Mouse (Mus musculus): ENCODE results near the gene 6430550D23Rik.

DNA sequence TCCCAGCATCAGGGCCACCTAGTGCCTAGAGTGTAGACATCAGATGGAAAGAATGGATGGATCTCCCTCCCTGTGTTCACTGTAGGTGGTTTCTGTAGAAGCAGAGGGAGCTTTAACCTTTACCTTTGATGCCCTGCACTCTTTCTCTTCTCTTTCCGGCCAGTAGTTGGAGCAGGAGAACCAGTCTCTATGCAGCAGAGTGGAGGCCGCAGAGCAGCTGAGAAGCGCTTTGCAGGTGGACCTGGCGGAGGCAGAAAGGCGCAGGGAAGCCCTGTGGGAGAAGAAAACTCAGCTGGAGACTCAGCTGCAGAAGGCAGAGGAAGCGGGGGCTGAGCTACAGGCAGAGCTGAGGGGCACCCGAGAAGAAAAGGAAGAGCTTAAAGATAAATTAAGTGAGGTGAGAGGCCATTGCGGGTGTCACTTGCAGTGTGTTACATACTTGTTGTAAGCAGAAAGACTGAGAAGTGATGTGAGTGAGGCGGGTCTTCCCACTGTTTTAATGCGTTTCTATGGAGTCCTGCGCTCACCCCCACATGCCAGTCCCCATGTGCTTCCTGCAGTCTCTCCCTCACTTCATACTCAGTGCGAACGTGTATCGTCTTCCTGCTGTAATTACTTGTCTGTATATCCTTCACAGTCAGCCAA, 33.6 kb downstream of the 6430550D23Rik start:
- no peak for TF ChIP-seq POLR2A (IDR thresholded peaks at IDR 0.05; ENCODE audit: insufficient read length, low read depth)
- TF ChIP-seq USF1 (IDR thresholded peaks at IDR 0.05; ENCODE audit: low read depth), result no peak
- TF ChIP-seq MYOD1 (IDR thresholded peaks at IDR 0.05; ENCODE audit: control insufficient read depth in 1 of 3, insufficient read length in 2 of 3, low read depth in 2 of 3), result no peak
- TF ChIP-seq MAX (IDR thresholded peaks at IDR 0.05; ENCODE audit: low read depth), result no peak
- TF ChIP-seq TCF3 (IDR thresholded peaks at IDR 0.05; ENCODE audit: insufficient read length, low read depth), result no peak
- no peak for TF ChIP-seq E2F4 (IDR thresholded peaks at IDR 0.05; ENCODE audit: insufficient read depth)
